Mouse (Mus musculus) heart, postnatal 0 days (tissue): ENCODE measurements around the gene Cry2. TPM values are rescaled to one million over a fixed set of nuclear protein-coding genes. Genes with fewer than 3 reads are reported as not detected.

Experiments
- ATAC-seq: fragments of 200-750 bp; cut with Nextera tagmentation; 2 replicates; pipeline ENCODE4 v1.8.0; 2017; ENCODE audit warnings: low read depth, moderate number of reproducible peaks, moderate library complexity; ENCODE audit not compliant: insufficient read depth
- DNase-seq: peaks from one replicate; pipeline ENCODE4 v3.0.0-alpha.2; 2016; ENCODE audit warnings: low spot score
- H3K27ac ChIP-seq: fragments of 300-500 bp; sonication (generic); 2 replicates; pipeline ENCODE4 v1.5.1; 2014; ENCODE audit warnings: low read depth, mild to moderate bottlenecking
- H3K27me3 ChIP-seq: fragments of 300-500 bp; sonication (generic); 2 replicates; pipeline ENCODE4 v1.6.1; 2014; ENCODE audit warnings: low read length, mixed read lengths; ENCODE audit not compliant: control insufficient read depth, insufficient read depth
- H3K36me3 ChIP-seq: fragments of 300-500 bp; sonication (generic); replicated peaks from 2 replicates; pipeline ENCODE4 v1.6.1; 2014; ENCODE audit warnings: low read length, mixed read lengths; ENCODE audit not compliant: control insufficient read depth, insufficient read depth
- H3K4me1 ChIP-seq: fragments of 300-500 bp; sonication (generic); 2 replicates; pipeline ENCODE4 v1.6.1; 2014; ENCODE audit warnings: antibody characterized with exemption; ENCODE audit not compliant: control insufficient read depth, insufficient read depth
- H3K4me2 ChIP-seq: fragments of 300-500 bp; sonication (generic); 2 replicates; pipeline ENCODE4 v1.6.1; 2014; ENCODE audit warnings: low read depth, mild to moderate bottlenecking, low read length, moderate library complexity
- H3K4me3 ChIP-seq: fragments of 300-500 bp; sonication (generic); 2 replicates; pipeline ENCODE4 v1.5.1; 2014; ENCODE audit warnings: low read depth, low read length
- H3K9ac ChIP-seq: fragments of 300-500 bp; sonication (generic); replicated peaks from 2 replicates; pipeline ENCODE4 v1.6.1; 2014; ENCODE audit warnings: low read depth, low read length, mixed read lengths
- H3K9me3 ChIP-seq: fragments of 300-500 bp; sonication (generic); replicated peaks from 2 replicates; pipeline ENCODE4 v1.6.1; 2016; ENCODE audit warnings: low read length; ENCODE audit not compliant: control insufficient read depth
- CTCF ChIP-seq: IDR thresholded peaks from 2 replicates; pipeline ENCODE4 v1.5.1; 2016; ENCODE audit warnings: antibody characterized with exemption, control low read depth, low read depth
- EP300 ChIP-seq: IDR thresholded peaks from 2 replicates; pipeline ENCODE4 v1.6.1; 2016; ENCODE audit warnings: antibody characterized with exemption, low read depth
- WGBS: fragments of 180-500 bp; shearing (Covaris S2); extraction: QIAGEN DNeasy Blood & Tissue Kit; methylation state at CpG from one replicate; pipeline ENCODE4 v1.1.7; 2014; 5-methylcytosine and 5-hydroxymethylcytosine counted together
- polyA plus RNA-seq: library from polyadenylated mRNA; unstranded; fragments of >200 nt; fragmentation: Nextera tagmentation; extraction: Ambion mirVana; gene quantifications from 2 replicates; pipeline ENCODE4 v1.2.1, GENCODE M21; 2015
- total RNA-seq: library from RNA; depleted of rRNA; stranded (reverse); fragments of >200 nt; gene quantifications from 2 replicates; pipeline ENCODE4 v1.2.3, GENCODE M21; 2014; ENCODE audit warnings: low replicate concordance

The Cry2 gene
- total and polyA plus RNA-seq, 2 experiments from 2014 or later: 9.5 to 17.3 TPM

DNA sequence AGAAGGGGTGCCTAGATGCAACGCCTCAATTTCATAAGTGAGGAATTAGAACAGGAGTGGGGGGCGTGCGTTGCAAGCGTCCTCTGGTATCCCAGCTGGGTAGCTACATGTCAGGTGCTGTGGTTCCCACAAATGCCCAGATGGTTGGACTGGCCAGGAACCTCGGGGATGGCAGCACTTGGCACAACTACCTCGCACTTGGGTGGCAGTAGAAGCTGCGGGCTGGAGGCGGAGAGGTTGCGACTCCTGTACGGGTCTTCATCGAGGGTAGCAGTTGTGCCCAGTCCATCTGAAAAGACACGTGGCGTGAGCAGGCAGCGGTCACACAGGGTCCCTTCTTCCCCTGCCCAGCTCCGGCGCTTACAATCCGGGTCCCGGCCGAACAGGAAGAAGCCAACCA is 63.5 kb downstream of the Cry2 start:
- no peak for DNase-seq
- Histone ChIP-seq H3K4me3 (peak overlapping the region; percentile 39), H3K4me1 (peaks cover 7% of the 10 kb centered on the region; the same call in 1 of the 2 replicates), H3K27ac (no peak overlapping the region), H3K36me3 (no peaks in the 10 kb centered on the region), H3K9me3 (no peaks in the 10 kb centered on the region), H3K9ac (no peak overlapping the region; the same call in 1 of the 2 replicates), H3K27me3 (peaks cover 40% of the 10 kb centered on the region), H3K4me2 (peak overlapping the region; percentile 60)
- TF ChIP-seq EP300: no peak
- no peak for TF ChIP-seq CTCF
- WGBS: 16% methylated on average over 19 of the region's 19 CpGs
- ATAC-seq: no peak

DNA sequence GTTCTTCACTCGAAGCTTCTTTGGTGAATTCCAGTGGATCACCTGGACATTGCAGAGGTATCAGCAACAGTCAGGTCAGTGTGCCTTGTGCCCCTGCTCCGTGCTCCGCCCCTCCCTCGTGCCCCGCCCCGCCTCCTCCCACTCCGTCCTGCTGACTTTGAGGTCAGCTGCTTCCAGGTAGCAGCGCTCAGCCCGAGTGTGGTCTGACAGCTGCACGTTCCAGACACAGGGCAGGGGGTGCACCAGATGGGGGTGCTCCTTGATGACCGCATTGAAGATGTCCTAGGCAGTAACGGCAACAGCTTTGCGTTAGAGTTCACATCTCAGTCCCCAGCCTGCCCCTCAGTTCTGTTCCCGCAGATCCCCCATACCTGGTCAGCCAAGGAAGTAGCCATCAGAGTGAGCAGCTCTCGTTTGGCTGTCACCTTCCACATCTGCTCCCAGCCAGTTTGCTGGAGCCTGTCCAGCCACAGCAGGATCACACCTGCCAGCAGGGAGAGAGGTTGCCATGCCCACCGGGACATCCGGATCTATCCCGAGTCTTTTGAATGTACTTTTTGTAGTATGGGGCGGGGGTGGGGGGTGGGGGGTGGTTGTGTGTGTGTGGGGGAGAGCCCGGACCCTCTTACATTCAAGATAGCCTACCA is 66.3 kb downstream of the Cry2 start:
- 25% methylated on average over 20 of the region's 20 CpGs for WGBS
- H3K27me3 ChIP-seq: peaks cover 40% of the 10 kb centered on the region
- no peak for TF ChIP-seq EP300
- TF ChIP-seq CTCF: no peak
- ATAC-seq: no peak
- no peak overlapping the region for H3K9ac ChIP-seq
- H3K9me3 ChIP-seq: no peaks in the 10 kb centered on the region
- no peak overlapping the region for H3K4me2 ChIP-seq
- peaks cover 14% of the 10 kb centered on the region for H3K36me3 ChIP-seq
- H3K4me1 ChIP-seq: 0 out of 2 replicates have a peak, but pooled peaks cover 3% of the 10 kb centered on the region
- no peak overlapping the region for H3K4me3 ChIP-seq
- no peak for DNase-seq
- no peak overlapping the region for H3K27ac ChIP-seq

DNA sequence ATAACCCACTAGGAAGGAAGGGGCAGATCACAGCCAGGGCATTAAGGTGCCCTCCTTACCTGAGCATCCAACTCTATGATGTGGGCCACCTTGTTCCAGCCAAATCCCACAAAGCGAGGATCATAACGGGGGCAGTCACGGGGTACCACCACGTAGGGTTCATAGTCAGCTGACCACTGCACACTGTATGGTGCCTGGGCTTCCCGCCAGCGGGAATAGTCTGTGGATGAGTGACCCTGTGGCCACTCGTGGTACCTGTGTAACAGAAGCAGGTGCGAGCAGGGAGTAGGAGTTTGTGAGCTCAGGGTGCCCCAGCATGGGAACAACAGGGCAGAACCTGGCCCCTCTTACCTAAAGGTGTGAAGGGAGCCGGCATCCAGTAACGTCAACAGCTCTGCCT is 68.3 kb downstream of the Cry2 start:
- Histone ChIP-seq H3K9me3 (no peaks in the 10 kb centered on the region), H3K27ac (no peak overlapping the region), H3K27me3 (peaks cover 21% of the 10 kb centered on the region), H3K9ac (no peak overlapping the region), H3K4me3 (no peak overlapping the region), H3K4me2 (no peak overlapping the region), H3K4me1 (0 out of 2 replicates have a peak, but pooled peaks cover under 1% of the 10 kb centered on the region), H3K36me3 (peaks cover 23% of the 10 kb centered on the region)
- 88% methylated on average over 10 of the region's 10 CpGs for WGBS
- ATAC-seq (no peak), DNase-seq (no peak)
- no peak for TF ChIP-seq CTCF
- no peak for TF ChIP-seq EP300

DNA sequence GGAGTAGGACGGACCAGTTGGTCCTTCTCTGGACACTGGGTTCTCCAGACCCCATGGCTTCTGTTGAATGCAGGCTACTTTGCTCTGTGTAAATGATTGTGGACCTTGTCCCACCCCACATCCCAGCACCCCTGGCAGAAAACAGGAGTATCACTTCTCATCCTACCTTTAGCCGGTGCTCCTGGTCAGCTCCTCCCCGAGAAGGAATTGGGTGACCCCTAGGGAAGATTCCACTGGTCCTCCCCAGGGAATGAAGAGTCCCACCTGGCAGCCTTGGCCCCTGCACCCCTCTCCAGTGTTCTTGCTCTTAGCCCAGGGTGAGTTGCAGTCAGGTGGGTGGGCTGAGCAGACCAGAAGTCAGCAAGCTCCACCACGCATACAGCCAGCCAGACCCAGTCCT is 69.8 kb downstream of the Cry2 start:
- H3K9ac ChIP-seq: no peak overlapping the region
- no peak overlapping the region for H3K4me3 ChIP-seq
- H3K9me3 ChIP-seq: no peaks in the 10 kb centered on the region
- peaks cover 38% of the 10 kb centered on the region for H3K36me3 ChIP-seq
- DNase-seq (no peak), ATAC-seq (no peak)
- H3K27me3 ChIP-seq: peaks cover 7% of the 10 kb centered on the region; the same call in 1 of the 2 replicates
- TF ChIP-seq CTCF (no peak), EP300 (no peak)
- 90% methylated on average over 4 of the region's 4 CpGs for WGBS
- 0 out of 2 replicates have a peak, but pooled peaks cover 4% of the 10 kb centered on the region for H3K4me1 ChIP-seq
- H3K4me2 ChIP-seq: no peak overlapping the region
- no peak overlapping the region for H3K27ac ChIP-seq

DNA sequence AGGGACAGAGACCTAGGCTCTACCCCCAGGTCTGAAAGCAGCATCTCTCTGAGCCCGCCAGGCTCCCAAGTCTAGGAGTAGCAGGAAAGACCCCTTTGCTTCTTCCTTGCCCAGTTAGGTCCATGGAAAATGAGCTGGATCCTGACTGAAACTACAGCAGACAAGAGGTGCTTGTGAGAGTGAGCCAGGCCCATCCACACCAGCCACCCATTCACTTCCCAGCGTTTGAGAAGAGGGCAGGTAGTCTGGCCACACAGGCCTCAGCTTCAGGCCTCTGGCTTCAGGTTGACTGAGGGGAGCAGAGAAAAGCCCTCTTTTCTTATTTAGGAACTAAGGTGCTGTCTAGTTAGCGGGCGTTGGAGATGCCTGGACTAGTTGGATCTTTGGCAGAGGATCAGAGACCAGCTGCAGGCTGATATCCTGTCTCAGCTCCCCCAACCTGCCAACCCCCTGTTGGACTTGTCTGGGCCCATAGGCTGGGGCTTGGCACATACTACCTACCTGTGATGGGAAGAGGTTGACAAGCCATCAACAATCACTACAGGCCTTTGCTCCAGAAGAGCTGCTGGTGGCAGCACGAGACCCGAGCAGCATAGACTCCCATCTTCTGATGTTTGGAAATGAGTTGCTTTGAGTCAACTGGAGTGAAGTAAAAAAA is 71.1 kb downstream of the Cry2 start:
- Histone ChIP-seq H3K9me3 (no peaks in the 10 kb centered on the region), H3K4me1 (0 out of 2 replicates have a peak, but pooled peaks cover 4% of the 10 kb centered on the region), H3K9ac (no peak overlapping the region), H3K36me3 (peaks cover 52% of the 10 kb centered on the region), H3K4me2 (no peak overlapping the region), H3K27ac (no peak overlapping the region), H3K27me3 (no peaks in the 10 kb centered on the region), H3K4me3 (no peak overlapping the region)
- ATAC-seq (no peak), DNase-seq (no peak)
- no peak for TF ChIP-seq EP300
- no peak for TF ChIP-seq CTCF
- WGBS: 89% methylated on average over 6 of the region's 6 CpGs
